Comparison of ENCODE assay signal across 20 mouse cellular contexts in the genomic region with DNA sequence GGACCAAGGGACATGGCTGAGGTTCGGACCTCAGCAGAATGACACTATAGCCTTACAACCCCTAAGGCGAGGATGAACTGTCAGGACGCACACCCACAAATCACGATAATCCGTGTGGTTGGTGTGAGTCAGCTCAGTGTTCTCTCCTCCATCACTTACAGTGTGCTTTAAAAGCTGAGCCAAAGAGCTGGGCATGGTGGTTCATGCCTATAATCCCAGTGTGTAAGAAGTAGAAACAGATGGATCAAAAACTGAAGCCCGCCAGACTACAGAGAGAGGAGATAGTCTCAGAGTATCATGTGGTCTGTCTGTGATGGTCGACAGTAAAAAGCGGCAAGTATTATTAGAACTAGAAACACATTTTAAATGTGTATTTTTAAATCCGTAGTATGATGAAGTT. TPM values are rescaled to one million over a fixed set of nuclear protein-coding genes. Genes with fewer than 3 reads are reported as not detected.
DNase-seq lines count a peak whose midpoint lies in the region; ATAC-seq lines count a peak whose summit lies in the region.
"Had no signal": no experiment of that assay in that cellular context is flagged by ENCODE, and none has a peak within 500 bp of the region (broad histone marks: within the 10 kb centered on the region; RNA-seq: fewer than 3 reads in every experiment).

No protein-coding gene starts in this region.

- peaks cover 10% of the 10 kb centered on the region for H3K27me3 ChIP-seq in megakaryocyte, embryonic 14.5 days (replicated peaks)
- H3K27me3 ChIP-seq: embryonic facial prominence, embryonic 13.5 days; embryonic facial prominence, embryonic 15.5 days; forebrain, embryonic 12.5 days; forebrain, embryonic 15.5 days had no signal

- ATAC-seq in frontal cortex, adult (ENCODE audit: low TSS enrichment), result peak; percentile 38
- ATAC-seq in megakaryocyte, adult 5-6 weeks (ENCODE audit: poor library complexity, severe bottlenecking), result no peak
- ATAC-seq: forebrain, embryonic 15.5 days had no signal

- H3K36me3 ChIP-seq in megakaryocyte, embryonic 14.5 days (replicated peaks; ENCODE audit: low read length), result no peaks in the 10 kb centered on the region
- H3K36me3 ChIP-seq: embryonic facial prominence, embryonic 13.5 days; embryonic facial prominence, embryonic 15.5 days; forebrain, embryonic 10.5 days; forebrain, embryonic 12.5 days; forebrain, embryonic 15.5 days had no signal

- no peaks in the 10 kb centered on the region for H3K4me1 ChIP-seq in megakaryocyte, embryonic 14.5 days

- no peak for DNase-seq in frontal cortex, postnatal 10 days (ENCODE audit: low spot score in 2 of 2)
- no peak for DNase-seq in cerebellum, postnatal 36 days
- DNase-seq: adrenal gland, adult 2 months; adrenal gland, postnatal 10 days; adrenal gland, postnatal 25 days; cerebellum, adult 11-12 months; cerebellum, adult 2 months; cerebellum, adult 9-10 months; cerebellum, postnatal 10 days; cerebellum, postnatal 25 days; embryo, embryonic 11 days had no signal

- peak overlapping the region; percentile 38 for H3K4me3 ChIP-seq in megakaryocyte, embryonic 14.5 days (replicated peaks)
- H3K4me3 ChIP-seq: embryonic facial prominence, embryonic 13.5 days; embryonic facial prominence, embryonic 15.5 days; erythroblast, embryonic 14.5 days; forebrain, embryonic 10.5 days; forebrain, embryonic 12.5 days; forebrain, embryonic 15.5 days had no signal

- H3K9me3 ChIP-seq in megakaryocyte, embryonic 14.5 days, result peaks cover 16% of the 10 kb centered on the region
- H3K9me3 ChIP-seq: embryonic facial prominence, embryonic 13.5 days; embryonic facial prominence, embryonic 15.5 days; forebrain, embryonic 12.5 days; forebrain, embryonic 15.5 days had no signal

RNA-seq across cellular contexts. Expression of gene Wdr19, which starts 21.0 kb away (rescaled TPM):
- polyA plus RNA-seq in megakaryocyte, embryonic 14.5 days (2012; ENCODE audit: insufficient read depth, low replicate concordance), result 0.38 TPM in 1 of 2 replicates, not detected in the other
- total RNA-seq in megakaryocyte, adult 5-6 weeks (2015), result 0.36 and 0.89 TPM in 2 replicates
- 0.37 and 1.6 TPM in 2 replicates for total RNA-seq in megakaryocyte, adult 5-6 weeks (2017)
- polyA plus RNA-seq: erythroblast, embryonic 14.5 days had no signal
